Mouse (Mus musculus): ENCODE measurements around the gene Ly6c1. TPM values are rescaled to one million over a fixed set of nuclear protein-coding genes. Genes with fewer than 3 reads are reported as not detected.
"Not testable (repeated sequence)": the region's sequence is repeated elsewhere in the genome, so short reads cannot be mapped to it uniquely, and the experiment has no call there.

The Ly6c1 gene
- total and polyA plus RNA-seq, 3 experiments = not detected

GRCm38 (mm10) chr15:75021020-75021759, 27.4 kb downstream of the Ly6c1 start:
- H3K27me3 ChIP-seq (replicated peaks); H3K27ac ChIP-seq (ENCODE audit: insufficient read depth, low read depth); H3K79me2 ChIP-seq (replicated peaks; ENCODE audit: control insufficient read depth, extremely low read depth, insufficient read depth, poor library complexity, severe bottlenecking); H3K4me3 ChIP-seq (replicated peaks in 1 of 3; ENCODE audit: low read depth in 2 of 3, low read length in 2 of 3, poor library complexity in 1 of 3); H3K4me2 ChIP-seq (ENCODE audit: insufficient read depth, low read depth, poor library complexity, severe bottlenecking); H3K9ac ChIP-seq (ENCODE audit: insufficient read depth, low read depth); H3K36me3 ChIP-seq (replicated peaks in 1 of 2; ENCODE audit: control insufficient read depth in 1 of 2, insufficient read depth in 1 of 2, low read length in 1 of 2); H3K9me3 ChIP-seq (replicated peaks; ENCODE audit: low read length); dilution Hi-C loops (cut with MboI; ENCODE audit: extremely low pct_ligation_motif_present, extremely low pct_unique_long_range_greater_than_20kb, low sequenced_read_pairs); H3K4me1 ChIP-seq (ENCODE audit: control insufficient read depth in 1 of 2, insufficient read depth in 2 of 2); in situ Hi-C loops (cut with MboI; ENCODE audit: low pct_ligation_motif_present, low pct_unique_long_range_greater_than_20kb, low sequenced_read_pairs): not testable (repeated sequence)
- peak; percentile 84 for TF ChIP-seq ZNF384 (IDR thresholded peaks at IDR 0.05; ENCODE audit: low read depth, low read length)
- TF ChIP-seq EP300 (IDR thresholded peaks at IDR 0.05; ENCODE audit: low read length) = peak; percentile 51
- peak; percentile 6 for DNase-seq (ENCODE audit: extremely low read depth)

GRCm38 (mm10) chr15:75019446-75019845, 29.2 kb downstream of the Ly6c1 start:
- H3K4me3 ChIP-seq (replicated peaks in 1 of 3; ENCODE audit: low read depth in 2 of 3, low read length in 2 of 3, poor library complexity in 1 of 3); dilution Hi-C loops (cut with MboI; ENCODE audit: extremely low pct_ligation_motif_present, extremely low pct_unique_long_range_greater_than_20kb, low sequenced_read_pairs); H3K36me3 ChIP-seq (replicated peaks in 1 of 2; ENCODE audit: control insufficient read depth in 1 of 2, insufficient read depth in 1 of 2, low read length in 1 of 2); H3K4me2 ChIP-seq (ENCODE audit: insufficient read depth, low read depth, poor library complexity, severe bottlenecking); H3K27me3 ChIP-seq (replicated peaks); H3K4me1 ChIP-seq (ENCODE audit: control insufficient read depth in 1 of 2, insufficient read depth in 2 of 2); H3K27ac ChIP-seq (ENCODE audit: insufficient read depth, low read depth); H3K9ac ChIP-seq (ENCODE audit: insufficient read depth, low read depth); H3K9me3 ChIP-seq (replicated peaks; ENCODE audit: low read length); in situ Hi-C loops (cut with MboI; ENCODE audit: low pct_ligation_motif_present, low pct_unique_long_range_greater_than_20kb, low sequenced_read_pairs); H3K79me2 ChIP-seq (replicated peaks; ENCODE audit: control insufficient read depth, extremely low read depth, insufficient read depth, poor library complexity, severe bottlenecking): not testable (repeated sequence)
- TF ChIP-seq USF1 (IDR thresholded peaks at IDR 0.05; ENCODE audit: low read depth, low read length) = peak; percentile 9; the same call in 1 of the 2 replicates
- peak; percentile 32; the same call in 1 of the 2 replicates for TF ChIP-seq BHLHE40 (IDR thresholded peaks at IDR 0.05; ENCODE audit: low read depth, low read length)
- peak; percentile 85 for TF ChIP-seq MAX (IDR thresholded peaks at IDR 0.05; ENCODE audit: low read length)
- TF ChIP-seq RAD21 (IDR thresholded peaks at IDR 0.05; ENCODE audit: low read depth, low read length) = peak; percentile 66
- peak; percentile 90 for TF ChIP-seq MYC (IDR thresholded peaks at IDR 0.05; ENCODE audit: low read depth, low read length)
- TF ChIP-seq SMC3 (IDR thresholded peaks at IDR 0.05; ENCODE audit: low read depth, low read length) = peak; percentile 76
- peak; percentile 70 to 88 for TF ChIP-seq CTCF (conservative IDR thresholded peaks at IDR 0.05 in 1 of 2, IDR thresholded peaks at IDR 0.05 in 1 of 2; ENCODE audit: low read depth in 2 of 2, low read length in 2 of 2)
- DNase-seq (ENCODE audit: extremely low read depth) = peak; percentile 35

Other genes starting within 250 kb of the Ly6c1 start
- gene Gml2, start 229.8 kb downstream of the Ly6c1 start, total RNA-seq (2012; rRNA removed) = not detected in 2 replicates
- not detected in 2 replicates for gene Gml2, start 229.8 kb downstream of the Ly6c1 start, total RNA-seq (2014; rRNA removed)
- not detected in 2 replicates for gene Gml2, start 229.8 kb downstream of the Ly6c1 start, polyA plus RNA-seq (2012; ENCODE audit: insufficient read length, low read depth)
- gene 2010109I03Rik, start 151.8 kb downstream of the Ly6c1 start, total RNA-seq (2012; rRNA removed) = 0.38 and 0.72 TPM in 2 replicates
- gene 2010109I03Rik, start 151.8 kb downstream of the Ly6c1 start, total RNA-seq (2014; rRNA removed) = 0.84 and 1.2 TPM in 2 replicates
- gene 2010109I03Rik, start 151.8 kb downstream of the Ly6c1 start, polyA plus RNA-seq (2012; ENCODE audit: insufficient read length, low read depth) = 0.52 and 0.80 TPM in 2 replicates
- gene Ly6i, start 65.4 kb downstream of the Ly6c1 start, total RNA-seq (2012; rRNA removed) = 0.30 and 0.59 TPM in 2 replicates
- 0.31 and 0.54 TPM in 2 replicates for gene Ly6i, start 65.4 kb downstream of the Ly6c1 start, total RNA-seq (2014; rRNA removed)
- 0.82 and 0.99 TPM in 2 replicates for gene Ly6i, start 65.4 kb downstream of the Ly6c1 start, polyA plus RNA-seq (2012; ENCODE audit: insufficient read length, low read depth)
- 666 and 677 TPM in 2 replicates for gene Ly6a, start 50.8 kb downstream of the Ly6c1 start, total RNA-seq (2012; rRNA removed)
- gene Ly6a, start 50.8 kb downstream of the Ly6c1 start, total RNA-seq (2014; rRNA removed) = 510 and 514 TPM in 2 replicates
- gene Ly6a, start 50.8 kb downstream of the Ly6c1 start, polyA plus RNA-seq (2012; ENCODE audit: insufficient read length, low read depth) = 784 and 854 TPM in 2 replicates
- gene Ly6c2, start 63.1 kb upstream of the Ly6c1 start, total RNA-seq (2012; rRNA removed) = 0.42 and 0.67 TPM in 2 replicates
- gene Ly6c2, start 63.1 kb upstream of the Ly6c1 start, total RNA-seq (2014; rRNA removed) = 0.72 and 1.0 TPM in 2 replicates
- 0.87 and 1.2 TPM in 2 replicates for gene Ly6c2, start 63.1 kb upstream of the Ly6c1 start, polyA plus RNA-seq (2012; ENCODE audit: insufficient read length, low read depth)
- 0.17 TPM in 1 of 2 replicates, not detected in the other for gene Ly6g, start 106.4 kb upstream of the Ly6c1 start, total RNA-seq (2012; rRNA removed)
- not detected in 2 replicates for gene Ly6g, start 106.4 kb upstream of the Ly6c1 start, total RNA-seq (2014; rRNA removed)
- gene Ly6g, start 106.4 kb upstream of the Ly6c1 start, polyA plus RNA-seq (2012; ENCODE audit: insufficient read length, low read depth) = not detected in 2 replicates
- not detected in 2 replicates for gene BC025446, start 167.5 kb upstream of the Ly6c1 start, total RNA-seq (2012; rRNA removed)
- not detected in 2 replicates for gene BC025446, start 167.5 kb upstream of the Ly6c1 start, total RNA-seq (2014; rRNA removed)
- gene BC025446, start 167.5 kb upstream of the Ly6c1 start, polyA plus RNA-seq (2012; ENCODE audit: insufficient read length, low read depth) = not detected in 2 replicates
- not detected in 2 replicates for gene Ly6f, start 219.6 kb upstream of the Ly6c1 start, total RNA-seq (2012; rRNA removed)
- not detected in 2 replicates for gene Ly6f, start 219.6 kb upstream of the Ly6c1 start, total RNA-seq (2014; rRNA removed)
- gene Ly6f, start 219.6 kb upstream of the Ly6c1 start, polyA plus RNA-seq (2012; ENCODE audit: insufficient read length, low read depth) = not detected in 2 replicates